Mouse (Mus musculus): Measurements from ENCODE around the gene Ccng1. TPM values are rescaled to one million over a fixed set of nuclear protein-coding genes. Genes with fewer than 3 reads are reported as not detected.

The Ccng1 gene
- polyA plus RNA-seq, 1 experiment = 1.6 TPM

DNA sequence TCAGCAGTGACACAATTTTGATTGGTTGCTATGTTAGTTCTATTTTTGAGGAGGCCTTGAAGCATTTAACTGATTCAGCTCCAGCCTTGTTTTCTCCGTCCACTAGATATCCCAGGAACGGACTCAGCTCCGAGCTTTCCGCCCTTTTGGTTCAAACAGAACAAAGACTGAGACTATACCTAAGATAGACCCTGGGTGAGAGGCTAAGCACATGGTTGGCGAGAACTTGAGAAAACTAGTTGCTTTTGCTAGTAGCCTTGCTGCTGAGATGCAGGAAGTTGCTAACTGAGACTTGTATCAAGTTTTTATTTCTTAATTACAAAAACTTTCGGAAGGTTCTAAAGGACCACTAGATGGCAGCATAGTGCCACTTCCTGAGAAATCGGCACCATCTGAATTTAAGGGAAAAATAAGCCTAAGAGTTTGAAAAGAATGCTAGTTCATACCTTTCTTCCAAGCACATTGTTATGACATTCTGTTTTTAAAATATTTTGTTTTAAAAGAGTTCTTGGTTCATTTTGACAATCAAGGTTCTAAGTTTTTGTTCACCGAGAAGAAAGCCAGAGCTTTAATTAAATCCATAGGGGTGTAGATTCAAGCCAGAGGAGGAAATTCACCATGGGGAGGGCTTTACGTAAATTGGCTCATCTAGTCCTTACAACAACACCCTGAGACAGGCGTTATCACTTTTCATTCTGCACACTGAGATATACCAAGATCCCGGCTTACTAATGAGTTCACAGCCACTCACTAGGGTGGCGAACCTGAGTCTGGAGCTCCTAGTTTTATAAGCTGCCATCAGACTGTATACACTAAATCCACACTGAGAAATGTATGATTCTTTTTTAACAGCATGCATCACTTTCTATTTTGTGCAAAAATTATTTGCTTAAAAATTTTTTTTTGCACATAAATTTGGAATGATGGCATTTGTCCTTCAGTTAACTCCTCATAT lies 20.5 kb upstream of the Ccng1 start:
- Histone ChIP-seq H3K27me3 (ENCODE audit: control insufficient read depth, insufficient read depth, low read length) (no peaks in the 10 kb centered on the region), H3K36me3 (ENCODE audit: control insufficient read depth, insufficient read depth, low read length) (no peaks in the 10 kb centered on the region), H3K4me3 (ENCODE audit: control insufficient read depth, low read depth, low read length) (no peak overlapping the region), H3K27ac (ENCODE audit: control insufficient read depth, insufficient read depth, low read depth, low read length) (no peak overlapping the region), H3K4me1 (ENCODE audit: control insufficient read depth, insufficient read depth, low read length) (no peaks in the 10 kb centered on the region)
- TF ChIP-seq CTCF (IDR thresholded peaks at IDR 0.05; ENCODE audit: control insufficient read depth, insufficient read depth, insufficient replicate concordance, low read depth, low read length) = no peak
- no peak for TF ChIP-seq POLR2A (IDR thresholded peaks at IDR 0.05; ENCODE audit: control insufficient read depth, low read depth, low read length)

DNA sequence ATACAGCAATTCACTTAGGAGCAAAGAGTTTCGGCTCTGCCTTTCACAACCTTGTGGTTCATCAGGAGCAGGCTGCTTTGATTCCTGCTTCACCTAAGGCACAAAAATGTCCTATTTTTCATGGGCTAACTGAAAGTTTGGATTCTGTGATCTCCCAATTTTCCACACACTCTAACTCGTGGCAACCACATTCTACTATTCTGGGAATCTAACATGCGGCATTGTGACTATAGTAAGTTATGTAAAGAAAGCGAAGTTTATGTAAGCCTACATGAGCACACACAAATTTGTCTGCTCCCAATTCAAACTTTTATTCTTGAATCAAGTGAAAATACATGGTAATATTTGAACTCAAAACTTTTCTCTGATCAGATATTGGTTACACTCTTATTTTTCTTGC lies 9.6 kb upstream of the Ccng1 start:
- Histone ChIP-seq H3K4me1 (ENCODE audit: control insufficient read depth, insufficient read depth, low read length) (no peaks in the 10 kb centered on the region), H3K27me3 (ENCODE audit: control insufficient read depth, insufficient read depth, low read length) (no peaks in the 10 kb centered on the region), H3K4me3 (ENCODE audit: control insufficient read depth, low read depth, low read length) (no peak overlapping the region), H3K36me3 (ENCODE audit: control insufficient read depth, insufficient read depth, low read length) (no peaks in the 10 kb centered on the region), H3K27ac (ENCODE audit: control insufficient read depth, insufficient read depth, low read depth, low read length) (no peak overlapping the region)
- no peak for TF ChIP-seq POLR2A (IDR thresholded peaks at IDR 0.05; ENCODE audit: control insufficient read depth, low read depth, low read length)
- no peak for TF ChIP-seq CTCF (IDR thresholded peaks at IDR 0.05; ENCODE audit: control insufficient read depth, insufficient read depth, insufficient replicate concordance, low read depth, low read length)

DNA sequence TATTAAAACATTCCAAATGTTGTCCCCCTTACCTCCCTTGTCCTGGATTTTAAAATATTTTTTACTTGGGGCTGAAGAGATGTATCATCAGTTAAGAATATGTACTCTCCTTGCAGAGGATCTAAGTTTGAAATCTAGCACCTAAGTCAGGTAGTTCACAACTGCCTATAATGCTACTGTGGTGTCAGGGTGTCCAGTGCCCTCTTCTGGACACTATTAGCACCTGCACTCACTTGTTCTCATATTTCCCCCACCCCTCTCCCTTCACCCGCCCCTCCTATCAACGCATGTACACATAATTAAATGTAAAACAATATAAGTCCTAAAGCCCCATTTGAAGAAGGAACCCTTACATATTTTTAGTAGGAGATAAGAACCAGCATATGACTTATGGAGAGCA lies 8.3 kb upstream of the Ccng1 start:
- TF ChIP-seq CTCF (IDR thresholded peaks at IDR 0.05; ENCODE audit: control insufficient read depth, insufficient read depth, insufficient replicate concordance, low read depth, low read length) = no peak
- no peak for TF ChIP-seq POLR2A (IDR thresholded peaks at IDR 0.05; ENCODE audit: control insufficient read depth, low read depth, low read length)
- Histone ChIP-seq H3K4me3 (ENCODE audit: control insufficient read depth, low read depth, low read length) (no peak overlapping the region), H3K36me3 (ENCODE audit: control insufficient read depth, insufficient read depth, low read length) (no peaks in the 10 kb centered on the region), H3K27ac (ENCODE audit: control insufficient read depth, insufficient read depth, low read depth, low read length) (no peak overlapping the region), H3K4me1 (ENCODE audit: control insufficient read depth, insufficient read depth, low read length) (no peaks in the 10 kb centered on the region), H3K27me3 (ENCODE audit: control insufficient read depth, insufficient read depth, low read length) (no peaks in the 10 kb centered on the region)

DNA sequence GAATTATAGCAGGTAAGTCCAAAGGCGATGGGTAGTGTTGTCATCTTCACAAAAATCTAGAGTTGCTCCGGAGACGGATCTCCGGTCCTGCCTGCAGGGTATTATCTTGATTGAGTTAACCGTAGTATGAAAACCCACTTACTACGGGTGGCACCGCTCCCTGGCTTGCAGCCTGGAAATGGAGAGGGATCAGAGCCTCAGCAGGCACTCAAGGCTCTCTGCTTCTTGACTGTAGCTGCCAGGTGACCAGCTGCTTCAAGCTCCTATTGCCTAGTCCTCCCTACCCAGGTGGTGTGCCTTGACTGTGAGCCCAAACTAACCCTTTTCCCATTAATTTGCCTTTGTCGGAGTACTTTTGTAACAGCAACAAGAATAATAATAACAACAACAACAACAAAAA lies 4.8 kb upstream of the Ccng1 start:
- Histone ChIP-seq H3K4me3 (ENCODE audit: control insufficient read depth, low read depth, low read length) (no peak overlapping the region), H3K27me3 (ENCODE audit: control insufficient read depth, insufficient read depth, low read length) (no peaks in the 10 kb centered on the region), H3K27ac (ENCODE audit: control insufficient read depth, insufficient read depth, low read depth, low read length) (no peak overlapping the region), H3K4me1 (ENCODE audit: control insufficient read depth, insufficient read depth, low read length) (no peaks in the 10 kb centered on the region), H3K36me3 (ENCODE audit: control insufficient read depth, insufficient read depth, low read length) (no peaks in the 10 kb centered on the region)
- TF ChIP-seq CTCF (IDR thresholded peaks at IDR 0.05; ENCODE audit: control insufficient read depth, insufficient read depth, insufficient replicate concordance, low read depth, low read length) (no peak), POLR2A (IDR thresholded peaks at IDR 0.05; ENCODE audit: control insufficient read depth, low read depth, low read length) (no peak)

DNA sequence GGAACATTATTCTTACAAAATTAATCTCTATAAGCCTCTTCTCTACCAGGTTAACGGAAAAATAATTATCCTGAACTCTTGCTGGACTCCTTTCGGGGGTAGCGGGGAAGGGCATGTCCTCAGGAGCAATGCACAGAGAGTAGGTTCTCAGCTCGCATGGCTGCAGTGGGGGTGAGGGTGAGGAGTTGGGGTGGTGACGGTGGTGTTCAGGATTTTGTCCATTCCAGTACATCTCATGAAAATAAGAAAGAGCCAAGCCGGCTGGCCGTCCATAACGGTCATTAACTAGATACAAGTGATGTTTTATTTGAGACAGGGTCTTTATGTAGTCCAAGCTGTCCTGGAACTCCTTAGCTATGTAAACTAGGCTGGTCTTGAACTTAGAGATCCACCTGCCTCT lies 857 bp upstream of the Ccng1 start:
- Histone ChIP-seq H3K4me1 (ENCODE audit: control insufficient read depth, insufficient read depth, low read length) (peaks cover 2% of the 10 kb centered on the region; the same call in 1 of the 2 replicates), H3K27ac (ENCODE audit: control insufficient read depth, insufficient read depth, low read depth, low read length) (no peak overlapping the region), H3K4me3 (ENCODE audit: control insufficient read depth, low read depth, low read length) (no peak overlapping the region), H3K27me3 (ENCODE audit: control insufficient read depth, insufficient read depth, low read length) (no peaks in the 10 kb centered on the region), H3K36me3 (ENCODE audit: control insufficient read depth, insufficient read depth, low read length) (no peaks in the 10 kb centered on the region)
- TF ChIP-seq CTCF (IDR thresholded peaks at IDR 0.05; ENCODE audit: control insufficient read depth, insufficient read depth, insufficient replicate concordance, low read depth, low read length) (no peak), POLR2A (IDR thresholded peaks at IDR 0.05; ENCODE audit: control insufficient read depth, low read depth, low read length) (no peak)

DNA sequence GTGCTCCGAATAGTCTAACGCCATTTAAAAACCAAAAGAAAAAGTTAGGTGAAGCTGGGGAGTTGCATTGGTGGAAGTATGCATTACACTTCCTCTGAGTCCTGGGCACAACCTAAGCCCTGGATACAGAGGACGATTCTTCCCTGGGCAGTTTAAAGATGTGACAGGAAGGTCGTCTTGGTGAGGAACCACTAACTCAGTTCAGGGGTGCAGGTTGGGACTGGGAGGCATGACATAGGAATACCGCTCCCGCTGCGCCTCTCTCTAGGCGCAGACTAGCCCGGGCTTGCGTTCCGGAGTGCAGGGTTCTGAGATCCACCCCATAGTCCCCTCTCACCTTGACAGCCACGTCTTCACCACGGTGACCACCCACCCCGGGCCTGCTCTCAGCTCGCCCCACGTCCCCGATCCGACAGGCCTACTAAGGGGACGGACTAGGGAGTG lies 425 bp downstream of the Ccng1 start:
- peak overlapping the region; percentile 81 for H3K4me3 ChIP-seq (ENCODE audit: control insufficient read depth, low read depth, low read length)
- H3K4me1 ChIP-seq (ENCODE audit: control insufficient read depth, insufficient read depth, low read length) = peaks cover 2% of the 10 kb centered on the region; the same call in 1 of the 2 replicates
- H3K27ac ChIP-seq (ENCODE audit: control insufficient read depth, insufficient read depth, low read depth, low read length) = peak overlapping the region; percentile 32; the same call in 1 of the 2 replicates
- no peaks in the 10 kb centered on the region for H3K27me3 ChIP-seq (ENCODE audit: control insufficient read depth, insufficient read depth, low read length)
- TF ChIP-seq POLR2A (IDR thresholded peaks at IDR 0.05; ENCODE audit: control insufficient read depth, low read depth, low read length) (no peak), CTCF (IDR thresholded peaks at IDR 0.05; ENCODE audit: control insufficient read depth, insufficient read depth, insufficient replicate concordance, low read depth, low read length) (no peak)
- H3K36me3 ChIP-seq (ENCODE audit: control insufficient read depth, insufficient read depth, low read length) = no peaks in the 10 kb centered on the region

DNA sequence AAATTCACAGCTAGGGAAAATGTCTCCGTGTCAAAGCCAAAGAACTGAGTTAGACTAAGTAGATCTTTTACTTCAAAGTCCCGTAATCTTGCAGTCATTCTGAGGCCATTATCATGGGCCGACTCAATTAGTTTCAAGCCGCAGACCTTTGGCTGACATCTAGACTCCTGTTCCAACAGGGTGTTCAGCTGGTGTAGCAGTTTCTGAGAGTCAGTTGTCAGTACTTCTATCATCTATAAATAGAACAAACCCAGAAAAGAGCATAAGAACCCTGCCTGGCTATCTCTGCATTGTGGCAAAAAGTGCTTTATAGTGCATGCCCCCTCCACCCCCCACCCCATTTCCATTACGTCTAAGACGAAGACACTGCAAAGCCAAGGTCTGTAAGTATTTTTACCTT lies 1.3 kb downstream of the Ccng1 start:
- TF ChIP-seq CTCF (IDR thresholded peaks at IDR 0.05; ENCODE audit: control insufficient read depth, insufficient read depth, insufficient replicate concordance, low read depth, low read length) (no peak), POLR2A (IDR thresholded peaks at IDR 0.05; ENCODE audit: control insufficient read depth, low read depth, low read length) (no peak)
- H3K4me3 ChIP-seq (ENCODE audit: control insufficient read depth, low read depth, low read length) = no peak overlapping the region
- H3K36me3 ChIP-seq (ENCODE audit: control insufficient read depth, insufficient read depth, low read length) = no peaks in the 10 kb centered on the region
- H3K27me3 ChIP-seq (ENCODE audit: control insufficient read depth, insufficient read depth, low read length) = no peaks in the 10 kb centered on the region
- peaks cover 2% of the 10 kb centered on the region; the same call in 1 of the 2 replicates for H3K4me1 ChIP-seq (ENCODE audit: control insufficient read depth, insufficient read depth, low read length)
- no peak overlapping the region for H3K27ac ChIP-seq (ENCODE audit: control insufficient read depth, insufficient read depth, low read depth, low read length)

Measured in testis, adult 2 months (tissue).